Mouse (Mus musculus) heart, postnatal 0 days (tissue): ENCODE data around the gene Nr2f2.

Source experiments
- CTCF ChIP-seq: IDR thresholded peaks from 2 replicates; pipeline ENCODE4 v1.5.1; 2016; ENCODE audit warnings: antibody characterized with exemption, control low read depth, low read depth
- EP300 ChIP-seq: IDR thresholded peaks from 2 replicates; pipeline ENCODE4 v1.6.1; 2016; ENCODE audit warnings: antibody characterized with exemption, low read depth

GRCm38 (mm10) chr7:70332064-70332850, 34.3 kb downstream of the Nr2f2 start:
- TF ChIP-seq EP300 (no peak), CTCF (no peak)
